Mouse (Mus musculus): Measurements from ENCODE around the gene Tmem268. TPM values are rescaled to one million over a fixed set of nuclear protein-coding genes. Genes with fewer than 3 reads are reported as not detected.
A peak's percentile ranks its signal among the peaks of the same experiment; 100 is the strongest.

The Tmem268 gene
- polyA plus RNA-seq, 1 experiment from 2014 or later: 6.0 TPM

DNA sequence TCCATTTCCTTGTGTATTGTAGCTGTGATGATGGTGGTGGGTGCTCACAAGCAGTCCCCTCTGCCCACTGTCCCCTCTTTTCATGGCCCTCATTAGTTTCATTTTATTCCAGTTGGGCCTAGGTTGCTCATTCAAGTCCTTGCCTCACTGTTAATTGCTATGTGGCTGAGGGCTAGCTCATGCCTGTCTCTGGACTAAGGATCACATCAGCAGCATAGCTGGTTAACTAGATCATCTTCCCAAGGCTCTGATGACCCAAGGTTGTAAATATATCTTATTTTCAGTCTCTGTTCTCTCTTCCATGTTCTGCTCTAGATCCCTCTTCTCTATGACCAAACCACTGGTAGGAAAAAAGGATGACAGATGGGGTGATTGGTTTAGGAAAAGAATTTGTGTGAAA lies 42.7 kb downstream of the Tmem268 start:
- Histone ChIP-seq H3K27me3 (ENCODE audit: control insufficient read depth, insufficient read depth, low read length) (no peaks in the 10 kb centered on the region), H3K4me1 (ENCODE audit: control insufficient read depth, insufficient read depth, low read length) (peaks cover 9% of the 10 kb centered on the region), H3K4me2 (ENCODE audit: low read depth, low read length) (no peak overlapping the region), H3K27ac (ENCODE audit: low read length) (no peak overlapping the region), H3K36me3 (ENCODE audit: control insufficient read depth, insufficient read depth) (no peaks in the 10 kb centered on the region), H3K4me3 (ENCODE audit: low read length) (no peak overlapping the region), H3K9ac (ENCODE audit: low read length) (no peak overlapping the region), H3K9me3 (replicated peaks; ENCODE audit: control insufficient read depth, low read length) (no peaks in the 10 kb centered on the region)
- no peak for ATAC-seq (replicated peaks; ENCODE audit: extremely low read depth, insufficient read depth, low FRiP score)

- H3K27me3 ChIP-seq (ENCODE audit: control insufficient read depth, insufficient read depth, low read length): no peaks in the 10 kb centered on the region
- H3K9ac ChIP-seq (ENCODE audit: low read length): no peak within 1 kb of the TSS
- no peaks in the 10 kb centered on the region for H3K9me3 ChIP-seq (replicated peaks; ENCODE audit: control insufficient read depth, low read length)
- H3K27ac ChIP-seq (ENCODE audit: low read length): peak within 1 kb of the TSS; percentile 68
- peaks cover 9% of the 10 kb centered on the region for H3K4me1 ChIP-seq (ENCODE audit: control insufficient read depth, insufficient read depth, low read length)
- H3K36me3 ChIP-seq (ENCODE audit: control insufficient read depth, insufficient read depth): no peaks in the 10 kb centered on the region
- no peak for ATAC-seq (replicated peaks; ENCODE audit: extremely low read depth, insufficient read depth, low FRiP score)
- no peak within 1 kb of the TSS for H3K4me2 ChIP-seq (ENCODE audit: low read depth, low read length)
- no peak within 1 kb of the TSS for H3K4me3 ChIP-seq (ENCODE audit: low read length)
- WGBS: 78% methylated on average over 3 of the region's 3 CpGs
Observed at GRCm38 (mm10) chr4:63604945-63605344, 46.4 kb downstream of the Tmem268 start, which contains the start of gene Gm11213. Gene Gm11213 (minus strand): TSS chr4:63605261.

DNA sequence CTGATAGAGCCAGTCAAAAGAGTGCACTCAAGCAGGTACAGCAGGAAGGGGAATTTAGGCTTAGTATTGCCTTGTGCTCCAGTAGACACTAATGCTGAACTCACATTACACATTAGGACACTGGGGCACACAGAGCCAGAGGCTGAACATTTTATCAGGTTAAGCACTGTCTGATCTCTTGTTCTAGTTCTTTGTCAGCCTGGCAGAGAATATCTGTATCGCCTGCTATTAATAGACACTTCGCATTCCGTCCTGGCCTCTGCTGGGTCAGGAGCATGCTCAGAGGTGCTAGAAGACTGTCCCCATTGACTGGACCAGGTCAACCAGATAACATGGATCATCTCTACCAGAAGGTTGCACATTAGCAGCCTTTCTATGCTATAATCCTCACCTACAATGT lies 47.0 kb downstream of the Tmem268 start:
- peak overlapping the region; percentile 68 for H3K27ac ChIP-seq (ENCODE audit: low read length)
- no peak overlapping the region for H3K9ac ChIP-seq (ENCODE audit: low read length)
- WGBS: 41% methylated on average over 3 of the region's 3 CpGs
- no peak overlapping the region for H3K4me2 ChIP-seq (ENCODE audit: low read depth, low read length)
- ATAC-seq (replicated peaks; ENCODE audit: extremely low read depth, insufficient read depth, low FRiP score): peak; percentile 76
- H3K4me3 ChIP-seq (ENCODE audit: low read length): no peak overlapping the region
- no peaks in the 10 kb centered on the region for H3K36me3 ChIP-seq (ENCODE audit: control insufficient read depth, insufficient read depth)
- H3K27me3 ChIP-seq (ENCODE audit: control insufficient read depth, insufficient read depth, low read length): no peaks in the 10 kb centered on the region
- no peaks in the 10 kb centered on the region for H3K9me3 ChIP-seq (replicated peaks; ENCODE audit: control insufficient read depth, low read length)
- peaks cover 9% of the 10 kb centered on the region for H3K4me1 ChIP-seq (ENCODE audit: control insufficient read depth, insufficient read depth, low read length)

DNA sequence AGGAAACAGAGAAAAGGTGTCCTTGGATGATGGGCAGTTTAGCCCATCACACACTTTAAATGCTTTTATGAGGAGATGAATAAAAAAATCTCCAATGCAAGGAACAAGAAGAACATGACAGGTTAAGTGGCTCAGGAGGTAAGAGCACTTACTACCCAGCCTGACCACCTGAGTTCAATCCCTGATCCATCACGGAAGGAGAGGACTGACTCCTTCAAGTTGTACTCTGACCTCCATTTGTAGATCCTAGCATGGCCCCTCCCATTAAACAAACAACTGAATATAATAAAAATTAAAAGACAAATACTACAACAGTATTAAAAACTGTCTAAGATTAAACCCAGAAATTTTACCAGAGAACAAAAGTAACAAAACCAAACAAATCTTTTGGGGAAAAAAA lies 47.4 kb downstream of the Tmem268 start:
- H3K4me2 ChIP-seq (ENCODE audit: low read depth, low read length): no peak overlapping the region

DNA sequence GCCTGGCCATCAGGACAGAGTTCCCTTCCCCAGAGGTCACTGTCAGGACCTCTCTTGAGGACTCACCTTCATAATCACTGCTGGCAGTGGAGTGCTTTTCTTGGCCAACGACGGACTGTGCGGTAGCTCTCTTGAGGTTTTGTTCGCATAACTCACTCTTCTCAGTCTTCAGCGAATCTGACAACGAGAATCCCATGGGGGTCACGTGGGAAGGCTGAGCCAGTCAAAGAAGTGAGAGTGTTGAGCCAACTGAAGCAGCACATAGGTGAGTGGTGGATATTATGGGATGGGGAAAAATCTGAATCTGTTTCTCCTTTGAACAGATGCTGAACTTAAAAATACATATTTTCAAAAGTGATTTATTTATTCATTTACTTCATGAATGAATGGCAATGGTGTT lies 49.8 kb downstream of the Tmem268 start:
- no peak overlapping the region for H3K4me2 ChIP-seq (ENCODE audit: low read depth, low read length)
- H3K9me3 ChIP-seq (replicated peaks; ENCODE audit: control insufficient read depth, low read length): no peaks in the 10 kb centered on the region
- H3K9ac ChIP-seq (ENCODE audit: low read length): no peak overlapping the region
- no peak overlapping the region for H3K4me3 ChIP-seq (ENCODE audit: low read length)
- H3K36me3 ChIP-seq (ENCODE audit: control insufficient read depth, insufficient read depth): no peaks in the 10 kb centered on the region
- no peak for ATAC-seq (replicated peaks; ENCODE audit: extremely low read depth, insufficient read depth, low FRiP score)
- H3K27me3 ChIP-seq (ENCODE audit: control insufficient read depth, insufficient read depth, low read length): no peaks in the 10 kb centered on the region
- WGBS: 68% methylated on average over 7 of the region's 7 CpGs
- H3K27ac ChIP-seq (ENCODE audit: low read length): no peak overlapping the region
- H3K4me1 ChIP-seq (ENCODE audit: control insufficient read depth, insufficient read depth, low read length): peaks cover 9% of the 10 kb centered on the region

More for the DNA sequence above, 47.4 kb downstream of the Tmem268 start:
- Histone ChIP-seq H3K4me1 (ENCODE audit: control insufficient read depth, insufficient read depth, low read length) (peaks cover 9% of the 10 kb centered on the region), H3K9ac (ENCODE audit: low read length) (no peak overlapping the region), H3K27ac (ENCODE audit: low read length) (peak overlapping the region; percentile 68), H3K36me3 (ENCODE audit: control insufficient read depth, insufficient read depth) (no peaks in the 10 kb centered on the region), H3K27me3 (ENCODE audit: control insufficient read depth, insufficient read depth, low read length) (no peaks in the 10 kb centered on the region), H3K4me3 (ENCODE audit: low read length) (no peak overlapping the region), H3K9me3 (replicated peaks; ENCODE audit: control insufficient read depth, low read length) (no peaks in the 10 kb centered on the region)
- ATAC-seq (replicated peaks; ENCODE audit: extremely low read depth, insufficient read depth, low FRiP score): no peak
- 63% methylated on average over 1 of the region's 1 CpGs for WGBS

GRCm38 (mm10) chr4:63621861-63622260 lies 63.3 kb downstream of the Tmem268 start:
- H3K27ac ChIP-seq (ENCODE audit: low read length): no peak overlapping the region
- H3K9me3 ChIP-seq (replicated peaks; ENCODE audit: control insufficient read depth, low read length): no peaks in the 10 kb centered on the region
- no peaks in the 10 kb centered on the region for H3K36me3 ChIP-seq (ENCODE audit: control insufficient read depth, insufficient read depth)
- no peak overlapping the region for H3K4me2 ChIP-seq (ENCODE audit: low read depth, low read length)
- no peak overlapping the region for H3K4me3 ChIP-seq (ENCODE audit: low read length)
- no peak for ATAC-seq (replicated peaks; ENCODE audit: extremely low read depth, insufficient read depth, low FRiP score)
- H3K27me3 ChIP-seq (ENCODE audit: control insufficient read depth, insufficient read depth, low read length): no peaks in the 10 kb centered on the region
- WGBS: 72% methylated on average over 2 of the region's 2 CpGs
- H3K4me1 ChIP-seq (ENCODE audit: control insufficient read depth, insufficient read depth, low read length): no peaks in the 10 kb centered on the region
- no peak overlapping the region for H3K9ac ChIP-seq (ENCODE audit: low read length)

GRCm38 (mm10) chr4:63622378-63622835 lies 63.8 kb downstream of the Tmem268 start, which contains the start of gene Tex48:
Gene Tex48 (minus strand): TSS chr4:63622428.
- H3K36me3 ChIP-seq (ENCODE audit: control insufficient read depth, insufficient read depth): no peaks in the 10 kb centered on the region
- no peak within 1 kb of the TSS for H3K4me2 ChIP-seq (ENCODE audit: low read depth, low read length)
- H3K9ac ChIP-seq (ENCODE audit: low read length): no peak within 1 kb of the TSS
- H3K9me3 ChIP-seq (replicated peaks; ENCODE audit: control insufficient read depth, low read length): no peaks in the 10 kb centered on the region
- H3K4me3 ChIP-seq (ENCODE audit: low read length): no peak within 1 kb of the TSS
- no peak within 1 kb of the TSS for H3K27ac ChIP-seq (ENCODE audit: low read length)
- ATAC-seq (replicated peaks; ENCODE audit: extremely low read depth, insufficient read depth, low FRiP score): no peak
- no peaks in the 10 kb centered on the region for H3K27me3 ChIP-seq (ENCODE audit: control insufficient read depth, insufficient read depth, low read length)
- H3K4me1 ChIP-seq (ENCODE audit: control insufficient read depth, insufficient read depth, low read length): no peaks in the 10 kb centered on the region
- WGBS: 57% methylated on average over 5 of the region's 5 CpGs

DNA sequence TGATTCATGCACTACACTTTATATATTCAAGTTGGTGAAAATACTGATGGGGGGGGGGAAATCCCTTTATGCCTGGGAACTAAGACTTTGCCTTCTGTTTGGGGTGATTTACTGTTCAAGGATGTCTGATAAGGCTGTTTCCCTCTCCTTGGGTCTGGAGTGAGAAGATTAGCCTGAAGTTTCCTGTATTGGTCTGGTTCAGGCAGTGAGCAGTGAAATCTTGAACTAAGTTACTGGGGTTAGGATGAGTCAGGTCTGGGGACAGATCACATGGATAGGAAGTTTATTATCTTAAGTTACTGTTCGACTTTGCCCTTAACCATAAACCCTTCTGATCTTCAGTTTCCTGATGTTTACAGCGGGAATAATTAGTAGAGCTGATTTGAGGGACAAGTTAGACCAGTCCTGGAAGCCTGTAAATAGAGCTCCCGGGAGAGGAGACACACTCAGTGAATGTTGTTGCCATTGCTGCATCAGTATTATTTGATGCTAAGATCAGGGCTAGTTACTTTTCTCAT lies 67.0 kb downstream of the Tmem268 start:
- no peak overlapping the region for H3K4me2 ChIP-seq (ENCODE audit: low read depth, low read length)

DNA sequence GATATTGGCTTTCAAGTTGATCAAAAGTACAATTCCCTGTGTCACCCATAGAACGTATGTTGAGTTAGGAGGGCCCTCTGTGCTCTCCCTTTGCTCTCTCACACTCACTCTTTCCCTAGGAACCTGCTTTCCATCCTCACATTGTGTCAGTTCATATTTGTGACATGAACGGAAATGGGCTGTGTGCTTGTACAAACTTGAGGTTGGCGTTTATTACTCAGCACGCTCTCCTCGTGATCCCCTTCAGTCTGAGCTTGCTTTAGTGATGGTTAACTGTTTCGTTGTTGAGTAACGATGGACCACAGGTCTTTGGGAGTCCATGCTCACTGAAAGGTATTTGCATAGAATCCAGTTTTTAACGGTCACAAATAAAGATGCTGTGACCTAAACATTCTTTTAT lies 68.5 kb downstream of the Tmem268 start:
- H3K36me3 ChIP-seq (ENCODE audit: control insufficient read depth, insufficient read depth): no peaks in the 10 kb centered on the region
- H3K9ac ChIP-seq (ENCODE audit: low read length): no peak overlapping the region
- no peak overlapping the region for H3K4me2 ChIP-seq (ENCODE audit: low read depth, low read length)
- 83% methylated on average over 8 of the region's 8 CpGs for WGBS
- H3K27me3 ChIP-seq (ENCODE audit: control insufficient read depth, insufficient read depth, low read length): no peaks in the 10 kb centered on the region
- H3K27ac ChIP-seq (ENCODE audit: low read length): no peak overlapping the region
- H3K4me3 ChIP-seq (ENCODE audit: low read length): no peak overlapping the region
- no peak for ATAC-seq (replicated peaks; ENCODE audit: extremely low read depth, insufficient read depth, low FRiP score)
- H3K4me1 ChIP-seq (ENCODE audit: control insufficient read depth, insufficient read depth, low read length): no peaks in the 10 kb centered on the region
- no peaks in the 10 kb centered on the region for H3K9me3 ChIP-seq (replicated peaks; ENCODE audit: control insufficient read depth, low read length)

More for the DNA sequence above, 67.0 kb downstream of the Tmem268 start:
- ATAC-seq (replicated peaks; ENCODE audit: extremely low read depth, insufficient read depth, low FRiP score): no peak
- WGBS: 52% methylated on average over 3 of the region's 3 CpGs
- Histone ChIP-seq H3K9ac (ENCODE audit: low read length) (no peak overlapping the region), H3K4me1 (ENCODE audit: control insufficient read depth, insufficient read depth, low read length) (no peaks in the 10 kb centered on the region), H3K36me3 (ENCODE audit: control insufficient read depth, insufficient read depth) (no peaks in the 10 kb centered on the region), H3K9me3 (replicated peaks; ENCODE audit: control insufficient read depth, low read length) (no peaks in the 10 kb centered on the region), H3K4me3 (ENCODE audit: low read length) (no peak overlapping the region), H3K27ac (ENCODE audit: low read length) (no peak overlapping the region), H3K27me3 (ENCODE audit: control insufficient read depth, insufficient read depth, low read length) (no peaks in the 10 kb centered on the region)
